Mouse (Mus musculus) heart, postnatal 0 days (tissue): ENCODE results near the gene Kcnk12. TPM values are rescaled to one million over a fixed set of nuclear protein-coding genes. Genes with fewer than 3 reads are reported as not detected.

Experiments
- ATAC-seq: fragments of 200-750 bp; cut with Nextera tagmentation; 2 replicates; pipeline ENCODE4 v1.8.0; 2017; ENCODE audit warnings: low read depth, moderate number of reproducible peaks, moderate library complexity; ENCODE audit not compliant: insufficient read depth
- DNase-seq: peaks from one replicate; pipeline ENCODE4 v3.0.0-alpha.2; 2016; ENCODE audit warnings: low spot score
- H3K27ac ChIP-seq: fragments of 300-500 bp; sonication (generic); 2 replicates; pipeline ENCODE4 v1.5.1; 2014; ENCODE audit warnings: low read depth, mild to moderate bottlenecking
- H3K27me3 ChIP-seq: fragments of 300-500 bp; sonication (generic); 2 replicates; pipeline ENCODE4 v1.6.1; 2014; ENCODE audit warnings: low read length, mixed read lengths; ENCODE audit not compliant: control insufficient read depth, insufficient read depth
- H3K36me3 ChIP-seq: fragments of 300-500 bp; sonication (generic); replicated peaks from 2 replicates; pipeline ENCODE4 v1.6.1; 2014; ENCODE audit warnings: low read length, mixed read lengths; ENCODE audit not compliant: control insufficient read depth, insufficient read depth
- H3K4me1 ChIP-seq: fragments of 300-500 bp; sonication (generic); 2 replicates; pipeline ENCODE4 v1.6.1; 2014; ENCODE audit warnings: antibody characterized with exemption; ENCODE audit not compliant: control insufficient read depth, insufficient read depth
- H3K4me2 ChIP-seq: fragments of 300-500 bp; sonication (generic); 2 replicates; pipeline ENCODE4 v1.6.1; 2014; ENCODE audit warnings: low read depth, mild to moderate bottlenecking, low read length, moderate library complexity
- H3K4me3 ChIP-seq: fragments of 300-500 bp; sonication (generic); 2 replicates; pipeline ENCODE4 v1.5.1; 2014; ENCODE audit warnings: low read depth, low read length
- H3K9ac ChIP-seq: fragments of 300-500 bp; sonication (generic); replicated peaks from 2 replicates; pipeline ENCODE4 v1.6.1; 2014; ENCODE audit warnings: low read depth, low read length, mixed read lengths
- H3K9me3 ChIP-seq: fragments of 300-500 bp; sonication (generic); replicated peaks from 2 replicates; pipeline ENCODE4 v1.6.1; 2016; ENCODE audit warnings: low read length; ENCODE audit not compliant: control insufficient read depth
- CTCF ChIP-seq: IDR thresholded peaks from 2 replicates; pipeline ENCODE4 v1.5.1; 2016; ENCODE audit warnings: antibody characterized with exemption, control low read depth, low read depth
- EP300 ChIP-seq: IDR thresholded peaks from 2 replicates; pipeline ENCODE4 v1.6.1; 2016; ENCODE audit warnings: antibody characterized with exemption, low read depth
- WGBS: fragments of 180-500 bp; shearing (Covaris S2); extraction: QIAGEN DNeasy Blood & Tissue Kit; methylation state at CpG from one replicate; pipeline ENCODE4 v1.1.7; 2014; 5-methylcytosine and 5-hydroxymethylcytosine counted together
- polyA plus RNA-seq: library from polyadenylated mRNA; unstranded; fragments of >200 nt; fragmentation: Nextera tagmentation; extraction: Ambion mirVana; gene quantifications from 2 replicates; pipeline ENCODE4 v1.2.1, GENCODE M21; 2015
- total RNA-seq: library from RNA; depleted of rRNA; stranded (reverse); fragments of >200 nt; gene quantifications from 2 replicates; pipeline ENCODE4 v1.2.3, GENCODE M21; 2014; ENCODE audit warnings: low replicate concordance

Kcnk12 gene
- total and polyA plus RNA-seq, 2 experiments from 2014 or later: not detected

- WGBS: 17% methylated on average over 23 of the region's 23 CpGs
- no peaks in the 10 kb centered on the region for H3K9me3 ChIP-seq
- TF ChIP-seq CTCF (no peak), EP300 (no peak)
- H3K4me2 ChIP-seq: no peak overlapping the region
- no peak for ATAC-seq
- no peak overlapping the region for H3K27ac ChIP-seq
- H3K27me3 ChIP-seq: peaks cover 3% of the 10 kb centered on the region; the same call in 1 of the 2 replicates
- no peak for DNase-seq
- H3K36me3 ChIP-seq: no peaks in the 10 kb centered on the region
- H3K4me1 ChIP-seq: no peaks in the 10 kb centered on the region
- no peak overlapping the region for H3K4me3 ChIP-seq
- no peak overlapping the region for H3K9ac ChIP-seq
Measured at GRCm38 (mm10) chr17:87826036-87826560, 28.3 kb upstream of the Kcnk12 start.

- H3K27ac ChIP-seq: no peak overlapping the region
- ATAC-seq (no peak), DNase-seq (no peak)
- no peaks in the 10 kb centered on the region for H3K36me3 ChIP-seq
- TF ChIP-seq CTCF: no peak
- no peak for TF ChIP-seq EP300
- no peak overlapping the region for H3K9ac ChIP-seq
- no peaks in the 10 kb centered on the region for H3K9me3 ChIP-seq
- H3K4me3 ChIP-seq: no peak overlapping the region
- no peaks in the 10 kb centered on the region for H3K4me1 ChIP-seq
- H3K27me3 ChIP-seq: peaks cover 3% of the 10 kb centered on the region; the same call in 1 of the 2 replicates
- H3K4me2 ChIP-seq: no peak overlapping the region
- 38% methylated on average over 5 of the region's 5 CpGs for WGBS
Measured at GRCm38 (mm10) chr17:87825454-87826008, 27.7 kb upstream of the Kcnk12 start.

GRCm38 (mm10) chr17:87823031-87823430, 25.2 kb upstream of the Kcnk12 start:
- DNase-seq: no peak
- Histone ChIP-seq H3K4me3 (no peak overlapping the region), H3K36me3 (no peaks in the 10 kb centered on the region), H3K27ac (no peak overlapping the region), H3K27me3 (peaks cover 3% of the 10 kb centered on the region; the same call in 1 of the 2 replicates), H3K4me2 (no peak overlapping the region), H3K9ac (no peak overlapping the region), H3K4me1 (no peaks in the 10 kb centered on the region), H3K9me3 (peaks cover 8% of the 10 kb centered on the region; the same call in 1 of the 2 replicates)
- 68% methylated on average over 3 of the region's 3 CpGs for WGBS
- TF ChIP-seq EP300: no peak
- TF ChIP-seq CTCF: no peak
- no peak for ATAC-seq

GRCm38 (mm10) chr17:87809556-87809955, 11.8 kb upstream of the Kcnk12 start:
- Histone ChIP-seq H3K4me2 (no peak overlapping the region), H3K36me3 (no peaks in the 10 kb centered on the region), H3K9ac (no peak overlapping the region), H3K4me1 (no peaks in the 10 kb centered on the region), H3K27me3 (no peaks in the 10 kb centered on the region), H3K9me3 (no peaks in the 10 kb centered on the region), H3K4me3 (no peak overlapping the region), H3K27ac (no peak overlapping the region)
- no peak for ATAC-seq
- DNase-seq: no peak
- TF ChIP-seq EP300 (no peak), CTCF (no peak)
- WGBS: 75% methylated on average over 2 of the region's 2 CpGs

GRCm38 (mm10) chr17:87799948-87800340, 2.1 kb upstream of the Kcnk12 start:
- no peaks in the 10 kb centered on the region for H3K36me3 ChIP-seq
- no peak overlapping the region for H3K9ac ChIP-seq
- ATAC-seq: no peak
- WGBS: 67% methylated on average over 3 of the region's 3 CpGs
- H3K27me3 ChIP-seq: peaks cover 53% of the 10 kb centered on the region
- H3K27ac ChIP-seq: no peak overlapping the region
- no peaks in the 10 kb centered on the region for H3K9me3 ChIP-seq
- H3K4me3 ChIP-seq: no peak overlapping the region
- H3K4me2 ChIP-seq: no peak overlapping the region
- TF ChIP-seq CTCF: no peak
- 0 out of 2 replicates have a peak, but pooled peaks cover 9% of the 10 kb centered on the region for H3K4me1 ChIP-seq
- no peak for DNase-seq
